Mouse (Mus musculus): ENCODE measurements around the gene Cacna2d3. TPM values are rescaled to one million over a fixed set of nuclear protein-coding genes. Genes with fewer than 3 reads are reported as not detected.

Cacna2d3 gene
- total RNA-seq, 2 experiments from 2014 or later, result 2.2 to 2.8 TPM

- DNase-seq, result no peak
These were observed 478.1 kb downstream of the Cacna2d3 start for GRCm38 (mm10) chr14:29243516-29243915.

GRCm38 (mm10) chr14:29238446-29238845 is 483.2 kb downstream of the Cacna2d3 start:
- no peak for DNase-seq

DNA sequence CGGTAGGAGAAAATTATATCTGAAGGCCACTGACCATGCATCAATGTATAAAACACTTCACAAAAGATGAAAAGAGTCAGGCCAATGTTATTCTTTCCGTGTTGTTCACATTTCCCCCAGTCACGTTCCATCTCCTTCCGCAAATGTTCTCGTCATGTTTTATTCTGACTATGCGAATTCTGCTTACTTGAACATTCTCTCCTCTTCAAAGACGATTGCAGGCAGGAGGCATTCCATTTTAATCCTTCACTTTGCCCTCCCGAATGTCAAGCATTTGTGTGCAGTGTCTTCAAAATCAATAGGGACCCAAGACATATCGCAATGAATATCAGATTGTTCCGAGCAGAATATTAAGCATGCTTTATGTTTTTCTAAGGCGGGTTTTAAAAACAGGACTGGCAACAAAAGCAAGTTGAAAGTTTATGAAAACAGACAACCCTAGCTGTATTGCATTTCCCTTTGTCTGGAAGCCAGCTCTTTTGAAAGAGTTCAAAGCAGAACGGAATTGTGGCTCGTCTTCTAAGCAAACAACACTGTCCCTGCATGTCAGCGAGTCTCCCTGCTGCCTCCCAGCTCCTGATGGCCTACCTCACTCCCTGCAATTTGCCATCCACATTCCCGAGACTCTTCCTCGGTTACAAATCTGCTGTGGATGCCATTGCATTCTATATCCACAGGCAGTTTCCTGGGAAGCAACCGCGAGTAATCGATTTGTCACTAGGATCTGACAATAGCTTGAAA is 492.5 kb downstream of the Cacna2d3 start:
- DNase-seq, result no peak

GRCm38 (mm10) chr14:29228471-29228870 is 493.2 kb downstream of the Cacna2d3 start:
- DNase-seq, result no peak

- DNase-seq, result no peak
These were observed 493.7 kb downstream of the Cacna2d3 start for GRCm38 (mm10) chr14:29227959-29228358.

DNA sequence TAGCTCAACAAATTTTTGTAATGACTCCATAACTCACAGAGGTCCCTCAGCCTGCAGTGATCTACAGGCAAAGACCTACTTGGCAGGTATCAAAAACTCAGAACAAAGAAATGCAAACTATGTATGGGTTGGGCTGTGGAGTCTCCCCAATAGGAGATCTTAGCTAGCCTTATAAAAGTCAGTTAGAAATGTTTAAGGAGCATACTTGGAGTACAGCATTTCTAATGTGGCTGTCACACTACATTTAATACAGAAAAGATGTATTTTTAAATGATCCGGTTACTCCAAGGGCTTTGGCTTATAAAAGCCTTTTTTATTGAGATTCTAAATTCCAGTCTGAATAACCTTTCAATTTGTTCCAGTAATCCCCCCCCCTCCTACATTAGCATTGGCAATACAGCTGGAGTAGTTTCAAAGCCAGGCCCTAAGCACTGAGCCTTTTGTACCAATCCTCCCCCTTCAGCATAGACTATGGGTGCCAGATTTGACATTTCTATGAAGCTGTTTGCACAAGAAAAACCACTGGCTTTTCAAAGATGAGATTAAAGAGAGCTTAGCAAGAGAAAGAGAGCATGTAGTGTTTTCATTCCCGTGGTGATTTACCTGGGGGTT is 495.8 kb downstream of the Cacna2d3 start:
- no peak for DNase-seq

DNA sequence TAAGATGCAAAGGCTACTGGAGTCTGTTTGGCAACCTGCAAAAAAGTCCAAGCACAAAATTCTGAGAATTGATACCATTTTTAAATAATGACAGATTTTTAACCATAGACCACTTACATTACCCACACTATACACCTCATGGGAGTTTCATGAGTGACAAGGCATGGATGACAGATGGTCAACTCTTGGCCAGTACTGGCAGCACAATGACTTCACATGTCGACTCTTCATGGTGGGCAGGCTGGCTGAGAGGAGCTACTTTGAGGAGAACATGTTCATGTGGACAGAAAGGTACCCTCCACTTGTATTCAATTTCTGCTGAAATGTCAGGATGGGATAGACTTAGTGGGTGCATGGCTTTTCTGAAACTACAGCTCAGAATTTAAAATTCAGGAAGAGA is 498.7 kb downstream of the Cacna2d3 start:
- no peak for DNase-seq

DNA sequence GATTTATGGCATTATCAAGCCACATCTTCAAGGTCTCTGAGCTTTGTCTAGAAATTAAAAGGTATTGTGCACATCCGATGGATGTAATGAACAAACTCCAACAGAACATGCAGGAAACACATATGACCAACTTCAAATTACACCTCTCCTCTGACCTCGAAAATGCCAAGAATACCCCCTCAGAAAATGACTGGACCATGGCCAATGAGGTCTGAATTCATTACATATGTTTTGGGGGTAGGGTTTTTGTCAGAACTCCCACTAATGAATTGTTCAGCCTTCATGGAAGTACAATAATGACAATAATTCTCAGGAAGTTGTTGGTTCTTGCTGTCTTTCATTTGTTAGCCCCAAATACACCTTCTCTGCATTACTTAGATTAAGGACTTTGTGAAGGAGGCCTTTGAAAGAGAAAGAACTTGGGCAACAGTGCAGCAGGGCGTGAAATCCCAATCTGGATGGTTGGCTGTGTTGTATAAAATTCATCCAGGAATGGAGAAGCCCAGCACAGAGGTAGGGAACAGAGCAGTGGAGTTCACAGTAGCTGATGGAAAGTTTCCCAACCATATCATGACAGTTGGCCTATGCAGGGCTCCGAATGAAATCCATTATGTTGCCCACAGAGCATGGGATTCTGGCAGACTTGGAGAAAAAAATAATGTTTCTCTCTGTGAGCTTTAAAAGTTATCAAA is 499.3 kb downstream of the Cacna2d3 start:
- DNase-seq, result no peak

GRCm38 (mm10) chr14:29216106-29216505 is 505.6 kb downstream of the Cacna2d3 start:
- DNase-seq, result no peak

DNA sequence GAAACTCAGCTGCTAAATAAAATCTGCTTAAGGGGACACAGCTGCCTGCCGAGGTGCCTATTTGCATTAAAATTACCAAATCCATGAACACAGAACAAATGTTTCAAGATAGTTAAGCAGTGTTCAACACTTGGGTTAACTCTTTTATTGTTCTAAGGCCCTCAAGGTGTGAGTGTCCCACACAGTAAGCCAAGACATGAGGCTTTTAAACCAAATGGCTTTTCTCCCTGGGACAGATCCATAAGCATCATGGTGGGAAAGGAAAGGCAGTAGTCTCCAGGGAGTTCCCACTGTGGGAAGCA is 516.7 kb downstream of the Cacna2d3 start:
- DNase-seq, result no peak

DNA sequence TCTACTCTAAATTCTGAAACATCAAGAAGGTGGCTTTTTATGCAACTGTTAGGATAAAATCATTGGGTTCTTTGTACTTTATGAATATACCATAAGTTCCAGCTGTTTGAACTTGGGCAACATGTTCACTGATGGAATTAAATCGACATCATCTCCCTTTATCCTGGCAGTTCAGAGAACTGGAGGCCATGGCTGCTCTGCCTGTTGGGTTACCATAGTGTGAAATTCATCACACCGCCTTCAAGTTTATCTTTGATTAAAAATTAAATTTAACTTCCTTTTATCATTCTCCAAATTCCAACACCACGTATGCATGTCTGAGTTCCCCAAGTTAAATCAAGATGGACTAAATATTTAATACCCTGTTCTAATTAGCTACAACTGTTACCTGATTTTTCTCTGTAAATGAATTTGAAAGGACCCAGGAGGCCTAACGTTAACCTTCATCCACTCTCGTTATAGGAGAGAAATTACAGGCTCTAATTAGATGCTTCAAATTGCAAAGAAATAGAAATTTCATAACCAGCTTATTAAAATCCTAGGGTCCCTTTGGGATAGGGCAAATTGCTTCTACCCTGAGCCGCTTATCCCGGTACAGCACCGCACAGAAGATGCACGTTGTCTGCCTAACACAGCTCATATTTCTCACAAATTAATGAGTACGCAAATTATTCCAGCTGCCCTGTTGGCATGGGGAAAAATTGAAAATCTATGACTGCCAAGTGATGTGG is 517.3 kb downstream of the Cacna2d3 start:
- DNase-seq, result no peak

GRCm38 (mm10) chr14:29196171-29196570 is 525.5 kb downstream of the Cacna2d3 start:
- no peak for DNase-seq

DNA sequence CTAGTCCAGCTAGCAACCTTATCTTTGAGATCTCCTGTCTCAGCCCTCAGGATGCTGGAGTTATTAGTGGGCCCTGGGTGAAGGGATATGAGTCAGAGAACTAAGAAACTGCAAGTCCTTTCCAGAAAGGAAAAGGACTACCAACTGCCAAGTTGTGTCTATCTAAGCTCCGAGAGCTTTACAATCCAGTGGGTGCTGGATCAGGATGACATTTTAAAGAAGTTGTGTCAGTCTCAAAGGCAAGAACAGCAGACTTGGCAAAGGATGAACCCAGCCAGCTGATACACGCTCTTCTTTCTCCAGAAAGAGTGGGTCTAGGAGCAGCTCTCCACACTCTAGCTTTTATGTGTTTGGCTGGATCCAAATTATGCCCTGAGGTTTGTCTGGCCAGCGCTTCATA is 530.2 kb downstream of the Cacna2d3 start:
- DNase-seq, result no peak

DNA sequence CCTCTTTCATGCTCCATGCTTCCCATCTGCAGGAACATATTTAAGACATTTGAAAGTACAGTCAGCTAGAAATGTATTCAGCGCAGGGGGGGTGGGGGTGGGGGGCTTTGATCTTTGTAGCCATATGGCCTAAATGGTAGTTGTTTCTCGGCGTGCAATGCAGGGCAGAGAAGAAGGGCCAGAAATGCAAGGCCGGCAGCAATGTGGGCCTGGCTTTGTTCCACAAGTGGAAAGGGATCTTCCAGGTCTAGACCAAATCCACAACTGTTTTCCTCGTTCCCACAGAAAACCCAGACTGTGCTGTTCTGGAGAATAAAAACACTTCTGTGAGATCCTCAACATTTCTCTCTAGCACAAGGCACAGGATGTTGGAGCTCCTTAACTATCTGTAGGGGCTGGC is 537.9 kb downstream of the Cacna2d3 start:
- DNase-seq, result no peak

- no peak for DNase-seq
These were observed 542.2 kb downstream of the Cacna2d3 start for GRCm38 (mm10) chr14:29179397-29179888.

- no peak for DNase-seq
These were observed 542.8 kb downstream of the Cacna2d3 start for GRCm38 (mm10) chr14:29178695-29179396.

DNA sequence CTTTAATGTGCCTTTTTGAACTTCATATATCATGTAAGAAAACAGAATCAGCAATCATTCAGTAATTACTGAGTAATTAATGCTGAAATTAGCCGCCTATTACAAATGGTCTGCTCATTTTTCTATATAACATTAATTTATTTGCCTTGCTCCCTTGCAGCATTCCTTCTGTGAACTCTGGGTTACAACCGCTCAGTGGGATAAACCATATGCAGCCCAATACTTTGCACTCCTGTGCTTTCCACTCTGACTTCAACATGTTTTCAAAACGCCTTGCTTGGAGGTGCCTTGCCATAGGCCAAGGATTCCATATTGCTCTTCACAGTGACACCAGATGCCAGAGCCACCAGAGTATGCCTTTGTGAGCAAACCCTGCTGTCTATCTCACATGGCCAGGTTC is 546.9 kb downstream of the Cacna2d3 start:
- no peak for DNase-seq

- no peak for DNase-seq
These were observed 549.5 kb downstream of the Cacna2d3 start for GRCm38 (mm10) chr14:29172207-29172606.

GRCm38 (mm10) chr14:29164653-29165030 is 557.0 kb downstream of the Cacna2d3 start:
- DNase-seq, result no peak

- DNase-seq, result no peak
These were observed 557.5 kb downstream of the Cacna2d3 start for GRCm38 (mm10) chr14:29163998-29164652.

- no peak for DNase-seq
These were observed 561.9 kb downstream of the Cacna2d3 start for GRCm38 (mm10) chr14:29159803-29160202.

GRCm38 (mm10) chr14:29157096-29157495 is 564.6 kb downstream of the Cacna2d3 start:
- DNase-seq, result no peak
